Mouse (Mus musculus) central nervous system, embryonic 14 days (tissue): ENCODE results near the gene Gbp4. TPM values are rescaled to one million over a fixed set of nuclear protein-coding genes. Genes with fewer than 3 reads are reported as not detected.

Experiments
- polyA plus RNA-seq: library from polyadenylated mRNA; depleted of rRNA; stranded (reverse); fragments of >200 nt; gene quantifications from 2 replicates; pipeline ENCODE4 v1.2.3, GENCODE M21; 2012; rRNA removed

Gbp4 gene
- polyA plus RNA-seq, result 2.7 and 4.1 TPM in 2 replicates

DNA sequence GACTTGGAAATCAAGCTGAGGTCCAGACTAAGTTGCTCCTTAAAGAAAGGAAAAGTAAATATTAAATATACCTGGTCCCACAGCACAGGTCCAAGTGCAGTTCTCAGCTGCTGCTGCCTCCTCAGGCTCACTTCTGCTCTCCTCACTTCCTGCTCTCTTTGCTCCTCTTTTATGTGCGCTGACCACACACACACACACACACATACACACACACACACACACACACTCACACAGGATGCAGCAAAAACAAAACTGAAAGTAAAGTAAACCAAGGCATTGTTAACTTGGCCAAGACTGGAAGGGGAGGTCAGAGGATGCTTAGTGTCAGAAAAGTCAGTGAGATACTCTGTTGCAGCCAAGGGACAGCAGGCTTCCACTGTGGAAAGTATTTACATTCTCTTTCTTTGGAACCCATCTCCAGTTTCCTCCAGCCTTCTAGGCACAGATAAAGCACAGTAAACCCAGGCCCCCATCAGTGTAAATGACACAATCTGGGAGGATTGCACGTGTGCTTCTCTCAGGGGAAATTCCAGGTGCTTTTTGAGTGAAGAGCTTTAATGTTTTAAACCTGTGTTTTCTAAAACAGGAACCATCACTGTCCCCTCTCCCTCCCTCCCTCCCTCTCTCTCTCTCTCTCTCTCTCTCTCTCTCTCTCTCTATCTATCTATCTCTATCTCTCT is at the start of gene Gbp4, which contains the start of the genes Gbp9 and Gbp8:
Gbp4 (minus strand) TSS at position 178 of the 680 bp plus-strand sequence.
Gbp9 (minus strand) TSS at position 131 of the 680 bp plus-strand sequence.
Gbp8 (minus strand) TSS at position 132 of the 680 bp plus-strand sequence.

Other genes starting within 250 kb of the Gbp4 start
- 0.34 and 0.45 TPM in 2 replicates for gene Abcg3, start 156.9 kb downstream of the Gbp4 start, polyA plus RNA-seq
- gene Gbp9, start within 50 bp of the Gbp4 start, polyA plus RNA-seq, result 1.9 and 2.8 TPM in 2 replicates
- gene Gbp8, start within 50 bp of the Gbp4 start, polyA plus RNA-seq, result 0.91 and 1.2 TPM in 2 replicates
- gene Gbp10, start 99.9 kb upstream of the Gbp4 start, polyA plus RNA-seq, result 1.3 and 1.7 TPM in 2 replicates
- 1.5 and 2.3 TPM in 2 replicates for gene Gm43302, start 154.1 kb upstream of the Gbp4 start, polyA plus RNA-seq
- 2.9 and 4.9 TPM in 2 replicates for gene Gbp6, start 154.1 kb upstream of the Gbp4 start, polyA plus RNA-seq